Mouse (Mus musculus) liver, embryonic 11.5 days (tissue): ENCODE data around the gene Slc9a9. TPM values are rescaled to one million over a fixed set of nuclear protein-coding genes. Genes with fewer than 3 reads are reported as not detected.

ENCODE experiments used
- ATAC-seq: fragments of 200-750 bp; cut with Nextera tagmentation; replicated peaks from 2 replicates; pipeline ENCODE4 v1.8.0; 2017; ENCODE audit warnings: moderate number of reproducible peaks, mild to moderate bottlenecking, moderate TSS enrichment, moderate library complexity; ENCODE audit not compliant: low FRiP score
- DNase-seq: peaks from one replicate; pipeline ENCODE4 v3.0.0-alpha.2; 2017; ENCODE audit warnings: low spot score
- H3K27ac ChIP-seq: fragments of 300-500 bp; sonication (generic); 2 replicates; pipeline ENCODE4 v1.5.1; 2014; ENCODE audit warnings: mild to moderate bottlenecking, low read depth, low read length, control low read depth
- H3K27me3 ChIP-seq: fragments of 300-500 bp; sonication (generic); replicated peaks from 2 replicates; pipeline ENCODE4 v1.6.1; 2014; ENCODE audit warnings: low read length, mixed read lengths; ENCODE audit not compliant: control insufficient read depth, insufficient read depth
- H3K36me3 ChIP-seq: fragments of 300-500 bp; sonication (generic); 2 replicates; pipeline ENCODE4 v1.6.1; 2014; ENCODE audit warnings: mild to moderate bottlenecking, low read length, moderate library complexity, mixed read lengths; ENCODE audit not compliant: control insufficient read depth, insufficient read depth
- H3K4me1 ChIP-seq: fragments of 300-500 bp; sonication (generic); replicated peaks from 2 replicates; pipeline ENCODE4 v1.6.1; 2014; ENCODE audit warnings: low read length, mixed read lengths; ENCODE audit not compliant: control insufficient read depth, insufficient read depth
- H3K4me2 ChIP-seq: fragments of 300-500 bp; sonication (generic); 2 replicates; pipeline ENCODE4 v1.6.1; 2014; ENCODE audit warnings: mild to moderate bottlenecking, control low read depth, moderate library complexity
- H3K4me3 ChIP-seq: fragments of 300-500 bp; sonication (generic); 2 replicates; pipeline ENCODE4 v1.5.1; 2014; ENCODE audit warnings: low read depth, low read length, control low read depth
- H3K9ac ChIP-seq: fragments of 300-500 bp; sonication (generic); 2 replicates; pipeline ENCODE4 v1.6.1; 2014; ENCODE audit warnings: low read depth, low read length, control low read depth
- H3K9me3 ChIP-seq: fragments of 300-500 bp; sonication (generic); 2 replicates; pipeline ENCODE4 v1.6.1; 2016; ENCODE audit warnings: low read length, inconsistent platforms, mixed read lengths; ENCODE audit not compliant: control insufficient read depth
- WGBS: fragments of 180-500 bp; shearing (Covaris S2); extraction: QIAGEN DNeasy Blood & Tissue Kit; methylation state at CpG from one replicate; pipeline ENCODE4 v1.1.7; 2014; 5-methylcytosine and 5-hydroxymethylcytosine counted together
- polyA plus RNA-seq: library from polyadenylated mRNA; unstranded; fragments of >200 nt; fragmentation: Nextera tagmentation; extraction: Ambion mirVana; gene quantifications from 2 replicates; pipeline ENCODE4 v1.2.1, GENCODE M21; 2014

The Slc9a9 gene
- polyA plus RNA-seq, 1 experiment from 2014 or later = 1.9 TPM

- ATAC-seq = no peak
These were observed 586.1 kb downstream of the Slc9a9 start for GRCm38 (mm10) chr9:95255844-95256243.

DNA sequence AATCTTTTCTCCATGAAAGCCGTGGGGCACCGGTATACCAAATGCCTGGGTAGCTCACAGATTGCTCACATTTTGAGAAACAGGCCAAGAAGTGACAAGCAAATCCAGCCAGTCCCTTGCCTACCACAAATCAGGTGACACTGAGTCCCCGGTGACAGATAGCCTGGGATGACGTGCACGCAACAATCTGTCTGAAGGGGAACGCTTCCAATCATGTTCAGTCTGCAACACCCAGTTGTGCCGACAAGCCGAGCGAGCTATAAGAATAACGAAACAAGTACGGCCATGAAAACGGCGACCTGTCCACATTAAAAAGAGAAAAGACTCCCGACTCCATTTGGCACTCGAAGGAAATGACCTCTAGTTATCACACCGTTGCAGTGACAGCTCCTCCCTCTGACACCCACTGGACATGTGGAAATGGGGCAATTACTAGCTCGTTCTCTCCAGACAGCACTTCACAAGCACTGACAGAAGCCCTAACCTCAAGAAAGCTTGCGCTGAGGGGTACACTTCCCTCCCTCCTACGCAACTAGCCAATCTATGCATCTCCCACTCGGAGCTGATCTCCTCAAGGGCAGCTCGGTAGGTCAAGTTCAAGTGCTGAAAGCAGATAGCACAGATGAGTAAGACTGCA lies 587.1 kb downstream of the Slc9a9 start:
- Histone ChIP-seq H3K9ac (no peak overlapping the region), H3K4me2 (no peak overlapping the region), H3K4me1 (no peaks in the 10 kb centered on the region), H3K4me3 (no peak overlapping the region), H3K36me3 (no peaks in the 10 kb centered on the region), H3K9me3 (no peaks in the 10 kb centered on the region), H3K27ac (no peak overlapping the region), H3K27me3 (no peaks in the 10 kb centered on the region)
- ATAC-seq = no peak
- 75% methylated on average over 21 of the region's 21 CpGs for WGBS
- DNase-seq = no peak

More at GRCm38 (mm10) chr9:95255844-95256243, 586.1 kb downstream of the Slc9a9 start:
- WGBS = 73% methylated on average over 6 of the region's 6 CpGs
- H3K4me2 ChIP-seq = no peak overlapping the region
- H3K9ac ChIP-seq = no peak overlapping the region
- DNase-seq = no peak
- no peak overlapping the region for H3K27ac ChIP-seq
- H3K4me1 ChIP-seq = no peaks in the 10 kb centered on the region
- no peak overlapping the region for H3K4me3 ChIP-seq
- H3K9me3 ChIP-seq = no peaks in the 10 kb centered on the region
- no peaks in the 10 kb centered on the region for H3K27me3 ChIP-seq
- H3K36me3 ChIP-seq = no peaks in the 10 kb centered on the region

GRCm38 (mm10) chr9:95262851-95263250 lies 593.1 kb downstream of the Slc9a9 start:
- H3K9me3 ChIP-seq = no peaks in the 10 kb centered on the region
- no peak for DNase-seq
- no peaks in the 10 kb centered on the region for H3K27me3 ChIP-seq
- H3K4me3 ChIP-seq = no peak overlapping the region
- H3K4me1 ChIP-seq = no peaks in the 10 kb centered on the region
- H3K27ac ChIP-seq = no peak overlapping the region
- ATAC-seq = peak; percentile 71
- H3K36me3 ChIP-seq = no peaks in the 10 kb centered on the region
- H3K4me2 ChIP-seq = no peak overlapping the region; the same call in 1 of the 2 replicates
- H3K9ac ChIP-seq = no peak overlapping the region
- WGBS = 40% methylated on average over 3 of the region's 3 CpGs

DNA sequence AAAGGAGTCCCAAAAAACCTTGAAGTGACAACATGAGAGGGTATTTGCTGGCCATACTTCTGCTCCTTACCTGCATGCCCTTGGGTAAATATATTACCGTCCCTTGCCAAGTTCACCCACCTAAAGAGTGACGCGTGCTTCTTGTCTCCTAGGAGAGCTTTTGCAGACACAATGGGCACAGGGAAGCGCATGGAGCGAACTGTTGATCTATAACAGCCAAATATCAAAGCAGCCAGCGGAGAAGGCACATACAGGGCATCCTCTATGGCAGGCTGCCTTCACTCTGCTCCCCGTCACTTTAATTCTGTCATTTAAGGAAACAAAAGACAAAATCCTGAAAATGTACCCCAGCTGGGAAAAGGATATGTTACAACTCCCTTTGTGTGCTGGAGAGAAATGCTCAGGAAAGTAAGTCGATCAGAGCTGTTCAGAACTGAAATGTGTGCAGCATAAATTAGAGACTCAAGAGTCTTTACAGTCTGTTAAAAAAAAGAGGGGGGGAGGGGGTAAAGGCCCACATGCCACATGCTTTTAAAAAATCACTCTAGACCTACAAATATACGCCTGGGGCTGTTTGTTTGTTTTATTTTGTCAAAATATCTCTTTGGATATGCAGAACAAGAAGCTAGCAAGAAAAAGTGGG lies 594.3 kb downstream of the Slc9a9 start:
- DNase-seq = no peak
- no peak overlapping the region for H3K9ac ChIP-seq
- no peaks in the 10 kb centered on the region for H3K36me3 ChIP-seq
- no peak overlapping the region for H3K27ac ChIP-seq
- no peak overlapping the region for H3K4me3 ChIP-seq
- no peak overlapping the region for H3K4me2 ChIP-seq
- no peaks in the 10 kb centered on the region for H3K27me3 ChIP-seq
- no peak for ATAC-seq
- no peaks in the 10 kb centered on the region for H3K4me1 ChIP-seq
- H3K9me3 ChIP-seq = no peaks in the 10 kb centered on the region
- 87% methylated on average over 9 of the region's 9 CpGs for WGBS

DNA sequence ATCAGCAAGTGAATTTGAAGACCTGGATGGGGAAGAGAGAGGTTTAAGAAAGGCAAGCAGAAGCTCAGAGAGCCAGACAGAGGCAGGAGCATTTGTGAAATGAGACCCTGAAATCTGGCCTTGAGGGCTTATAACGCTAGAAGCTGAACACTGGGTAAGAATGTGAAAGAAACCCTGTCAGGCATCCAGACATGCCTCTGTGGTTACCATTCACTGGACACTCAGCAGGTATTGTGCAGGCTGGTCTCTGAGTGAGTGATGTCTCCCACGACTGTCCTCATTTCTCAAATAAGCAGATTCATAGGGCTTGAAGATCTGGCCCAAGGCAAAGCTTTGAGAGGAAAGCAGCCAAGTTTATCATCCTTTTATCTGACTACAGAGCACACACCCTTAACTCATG lies 596.5 kb downstream of the Slc9a9 start:
- H3K9ac ChIP-seq = no peak overlapping the region

DNA sequence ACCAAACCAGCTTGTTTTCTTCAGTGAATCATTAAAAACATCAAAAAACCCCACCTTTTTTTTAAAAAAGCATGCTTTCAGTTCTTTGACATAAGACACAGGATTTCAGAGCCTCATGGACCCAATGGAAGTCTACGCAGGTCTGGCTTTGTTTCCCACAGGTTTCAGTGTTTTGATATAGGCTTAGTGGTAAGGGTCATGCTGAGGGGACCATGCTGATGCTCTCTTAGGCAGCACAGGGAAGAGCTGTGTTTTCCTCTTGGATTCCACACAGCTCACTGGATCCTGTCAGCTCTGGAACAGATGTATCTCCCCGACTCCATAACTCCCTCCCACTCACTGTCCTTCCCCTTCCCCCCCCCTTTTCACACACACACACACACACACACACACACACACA lies 597.2 kb downstream of the Slc9a9 start:
- no peaks in the 10 kb centered on the region for H3K9me3 ChIP-seq
- no peaks in the 10 kb centered on the region for H3K4me1 ChIP-seq
- no peak overlapping the region for H3K27ac ChIP-seq
- ATAC-seq (no peak), DNase-seq (no peak)
- 70% methylated on average over 2 of the region's 2 CpGs for WGBS
- no peak overlapping the region for H3K9ac ChIP-seq
- H3K4me2 ChIP-seq = no peak overlapping the region
- H3K36me3 ChIP-seq = no peaks in the 10 kb centered on the region
- H3K4me3 ChIP-seq = no peak overlapping the region
- no peaks in the 10 kb centered on the region for H3K27me3 ChIP-seq

More for the DNA sequence above, 596.5 kb downstream of the Slc9a9 start:
- Histone ChIP-seq H3K27ac (no peak overlapping the region), H3K4me3 (no peak overlapping the region), H3K4me2 (no peak overlapping the region), H3K27me3 (no peaks in the 10 kb centered on the region), H3K36me3 (no peaks in the 10 kb centered on the region), H3K4me1 (no peaks in the 10 kb centered on the region), H3K9me3 (no peaks in the 10 kb centered on the region)
- WGBS = 60% methylated on average over 2 of the region's 2 CpGs
- ATAC-seq = no peak
- no peak for DNase-seq

DNA sequence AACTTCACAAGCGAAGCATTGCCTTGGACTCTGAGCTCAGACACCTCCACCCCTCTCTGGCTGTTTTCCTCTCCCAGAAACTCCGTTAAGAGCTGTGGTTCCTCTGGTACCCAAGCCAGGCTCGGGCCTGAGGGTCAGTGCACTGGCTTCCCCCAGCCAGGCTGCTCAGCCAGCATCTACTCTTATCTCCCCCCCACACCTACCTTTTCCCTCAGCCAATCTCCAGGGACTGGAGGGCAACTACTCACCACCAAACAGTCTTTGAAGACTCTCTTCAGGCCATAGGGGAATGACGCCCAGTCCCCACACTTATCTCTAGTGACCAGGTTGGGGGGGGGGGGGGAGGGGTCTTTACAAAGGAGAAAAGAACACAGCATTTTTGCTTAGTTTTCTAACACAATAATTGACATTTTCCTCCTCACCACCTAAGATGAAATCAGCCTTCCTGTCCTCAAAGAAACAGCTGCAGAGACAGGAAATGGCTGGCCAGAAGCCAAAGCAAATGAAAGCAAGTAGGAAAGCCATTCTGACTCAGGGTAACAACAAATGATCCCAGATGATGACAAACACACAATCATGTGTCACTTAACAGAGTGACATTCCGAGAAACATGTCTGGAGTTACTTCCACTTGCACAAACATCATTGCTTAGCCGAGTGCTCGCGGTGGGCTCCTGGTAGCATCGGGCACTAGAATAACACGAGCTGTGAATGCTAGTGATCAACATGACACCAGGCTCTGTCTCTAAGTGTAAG lies 610.1 kb downstream of the Slc9a9 start:
- WGBS = 42% methylated on average over 10 of the region's 10 CpGs
- Histone ChIP-seq H3K36me3 (no peaks in the 10 kb centered on the region), H3K27ac (peak overlapping the region; percentile 38), H3K4me1 (peaks cover 12% of the 10 kb centered on the region; the same call in 1 of the 2 replicates), H3K9me3 (no peaks in the 10 kb centered on the region), H3K9ac (no peak overlapping the region), H3K4me3 (no peak overlapping the region), H3K27me3 (no peaks in the 10 kb centered on the region), H3K4me2 (peak overlapping the region; percentile 41)
- DNase-seq = peak; percentile 39
- peak; percentile 94 for ATAC-seq
